ENCODE assay signal across 21 mouse cellular contexts in genomic region chr16:36772996-36773395, GRCm38 (mm10). TPM values are rescaled to one million over a fixed set of nuclear protein-coding genes. Genes with fewer than 3 reads are reported as not detected.
DNase-seq lines count a peak whose midpoint lies in the region; ATAC-seq and TF ChIP-seq lines count a peak whose summit lies in the region.
"Had no signal": no experiment of that assay in that cellular context is flagged by ENCODE, and none has a peak within 500 bp of the region (broad histone marks: within the 10 kb centered on the region; RNA-seq: fewer than 3 reads in every experiment).

No protein-coding gene starts in this region.

- H3K36me3 ChIP-seq in lung, embryonic 14.5 days (ENCODE audit: insufficient read depth) = no peaks in the 10 kb centered on the region
- no peaks in the 10 kb centered on the region for H3K36me3 ChIP-seq in lung, postnatal 0 days (ENCODE audit: insufficient read depth, low read length)
- H3K36me3 ChIP-seq: embryonic facial prominence, embryonic 15.5 days; forebrain, embryonic 10.5 days; heart, embryonic 15.5 days; hindbrain, embryonic 13.5 days had no signal

- no peak for TF ChIP-seq POLR2A in lung, adult 2 months (IDR thresholded peaks at IDR 0.05; ENCODE audit: borderline replicate concordance, extremely low read depth, low read depth, low read length)

- H3K27ac ChIP-seq in lung, embryonic 14.5 days (ENCODE audit: low read depth) = peak overlapping the region; percentile 42; the same call in 1 of the 2 replicates
- H3K27ac ChIP-seq in lung, postnatal 0 days (ENCODE audit: low read length) = peak overlapping the region; percentile 64; the same call in 1 of the 2 replicates
- H3K27ac ChIP-seq: embryonic facial prominence, embryonic 15.5 days; forebrain, embryonic 10.5 days; heart, embryonic 15.5 days; hindbrain, embryonic 13.5 days had no signal

- 0 out of 2 replicates have a peak, but pooled peaks cover 6% of the 10 kb centered on the region for H3K4me1 ChIP-seq in lung, embryonic 14.5 days (ENCODE audit: insufficient read depth)
- no peaks in the 10 kb centered on the region; the same call in none of the 2 replicates for H3K4me1 ChIP-seq in lung, adult 2 months (ENCODE audit: control insufficient read depth, insufficient read depth, low read length)
- H3K4me1 ChIP-seq in lung, postnatal 0 days (ENCODE audit: insufficient read depth, low read depth, low read length) = no peaks in the 10 kb centered on the region
- H3K4me1 ChIP-seq: embryonic facial prominence, embryonic 15.5 days; heart, embryonic 15.5 days; hindbrain, embryonic 13.5 days had no signal

- TF ChIP-seq EP300 in lung, postnatal 0 days (IDR thresholded peaks at IDR 0.05) = peak; percentile 68

- no peak for TF ChIP-seq CTCF in lung, embryonic 14.5 days (IDR thresholded peaks at IDR 0.05; ENCODE audit: low read depth)
- no peak for TF ChIP-seq CTCF in lung, adult 2 months (IDR thresholded peaks at IDR 0.05; ENCODE audit: insufficient read depth, low read length)
- no peak for TF ChIP-seq CTCF in lung, postnatal 0 days (IDR thresholded peaks at IDR 0.05)

- peak; percentile 28 for DNase-seq in kidney, adult 9 months
- no peak for DNase-seq in kidney, postnatal 25 days
- DNase-seq in lung, embryonic 14.5 days = peak; percentile 17
- no peak for DNase-seq in lung, adult 2 months
- DNase-seq in lung, postnatal 0 days (ENCODE audit: low spot score) = peak; percentile 76
- DNase-seq in lung, postnatal 36 days = peak; percentile 35
- no peak for DNase-seq in embryo, embryonic 11 days
- DNase-seq: adrenal gland, adult 2 months; adrenal gland, postnatal 36 days; cerebellum, adult 2 months; cerebellum, postnatal 10 days; gastrocnemius, postnatal 36 days; heart, adult 18-20 months; heart, postnatal 14 days had no signal

- ATAC-seq in lung, embryonic 14.5 days (ENCODE audit: insufficient read depth) = peak; percentile 58; the same call in 1 of the 2 replicates
- peak; percentile 73 for ATAC-seq in lung, postnatal 0 days
- ATAC-seq: forebrain, embryonic 14.5 days had no signal

- H3K27me3 ChIP-seq in lung, embryonic 14.5 days (ENCODE audit: insufficient read depth, low read length) = no peaks in the 10 kb centered on the region
- no peaks in the 10 kb centered on the region for H3K27me3 ChIP-seq in lung, postnatal 0 days (replicated peaks; ENCODE audit: insufficient read depth, low read length)
- H3K27me3 ChIP-seq: embryonic facial prominence, embryonic 15.5 days; heart, embryonic 15.5 days; hindbrain, embryonic 13.5 days had no signal

- H3K4me2 ChIP-seq in lung, embryonic 14.5 days = no peak overlapping the region
- H3K4me2 ChIP-seq in lung, postnatal 0 days (replicated peaks; ENCODE audit: low read depth, low read length) = no peak overlapping the region
- H3K4me2 ChIP-seq: embryonic facial prominence, embryonic 15.5 days; heart, embryonic 11.5 days; heart, embryonic 15.5 days; hindbrain, embryonic 13.5 days had no signal

- 59% methylated on average over 5 of the region's 5 CpGs for WGBS in lung, embryonic 14.5 days
- WGBS in lung, adult 2 months = 72% methylated on average over 5 of the region's 5 CpGs
- WGBS in lung, postnatal 0 days = 57% methylated on average over 5 of the region's 5 CpGs

- no peak overlapping the region for H3K9ac ChIP-seq in lung, embryonic 14.5 days
- H3K9ac ChIP-seq in lung, postnatal 0 days (replicated peaks; ENCODE audit: low read depth) = no peak overlapping the region
- H3K9ac ChIP-seq: embryonic facial prominence, embryonic 15.5 days; heart, embryonic 15.5 days; hindbrain, embryonic 13.5 days had no signal

- no peak overlapping the region for H3K4me3 ChIP-seq in lung, embryonic 14.5 days (ENCODE audit: low read depth, low read length)
- no peak overlapping the region for H3K4me3 ChIP-seq in lung, adult 2 months (replicated peaks; ENCODE audit: extremely low read depth, low read depth, low read length)
- H3K4me3 ChIP-seq in lung, postnatal 0 days (ENCODE audit: low read depth, low read length) = no peak overlapping the region
- H3K4me3 ChIP-seq: embryonic facial prominence, embryonic 15.5 days; erythroblast, embryonic 14.5 days; forebrain, embryonic 10.5 days; heart, embryonic 15.5 days; hindbrain, embryonic 13.5 days had no signal

- no peaks in the 10 kb centered on the region for H3K9me3 ChIP-seq in lung, embryonic 14.5 days (ENCODE audit: low read depth, low read length)
- H3K9me3 ChIP-seq in lung, postnatal 0 days (ENCODE audit: low read length) = no peaks in the 10 kb centered on the region
- H3K9me3 ChIP-seq: embryonic facial prominence, embryonic 15.5 days; forebrain, embryonic 10.5 days; heart, embryonic 15.5 days; hindbrain, embryonic 13.5 days had no signal

RNA-seq across cellular contexts. Expression of gene Slc15a2, which starts 11.8 kb away (rescaled TPM):
- 28.1 and 33.2 TPM in 2 replicates for polyA plus RNA-seq in lung, embryonic 14.5 days (2014; fragmentation: Nextera tagmentation; extraction: Ambion mirVana)
- 9.0 and 13.9 TPM in 2 replicates for polyA plus RNA-seq in lung, adult 2 months (2012; rRNA removed)
- 57.3 and 75.1 TPM in 2 replicates for polyA plus RNA-seq in lung, postnatal 0 days (2015; fragmentation: Nextera tagmentation; extraction: Ambion mirVana)
- polyA plus RNA-seq: erythroblast, embryonic 14.5 days had no signal

RNA-seq across cellular contexts. Expression of gene Iqcb1, which starts 55.2 kb away (rescaled TPM):
- polyA plus RNA-seq in lung, embryonic 14.5 days (2014; fragmentation: Nextera tagmentation; extraction: Ambion mirVana) = 34.4 and 38.9 TPM in 2 replicates
- 1.2 and 2.4 TPM in 2 replicates for polyA plus RNA-seq in lung, adult 2 months (2012; rRNA removed)
- 11.8 and 13.1 TPM in 2 replicates for polyA plus RNA-seq in lung, postnatal 0 days (2015; fragmentation: Nextera tagmentation; extraction: Ambion mirVana)

Comparison
In these comparisons a context has a peak if more than half of its experiments do, and no peak if none do; other contexts are left out.
1. DNase-seq: peak in kidney, adult 9 months (single experiment), lung, embryonic 14.5 days (single experiment), lung, postnatal 0 days (single experiment) and lung, postnatal 36 days (single experiment); none in kidney, postnatal 25 days (0 of 2), lung, adult 2 months (single experiment) and embryo, embryonic 11 days (single experiment).